Mouse (Mus musculus) cerebellum, adult 9-11 months (tissue): Measurements from ENCODE around the gene Ttc41.

Source experiments
- DNase-seq: peaks from one replicate; pipeline ENCODE4 v3.0.0; 2022

Ttc41 gene

DNA sequence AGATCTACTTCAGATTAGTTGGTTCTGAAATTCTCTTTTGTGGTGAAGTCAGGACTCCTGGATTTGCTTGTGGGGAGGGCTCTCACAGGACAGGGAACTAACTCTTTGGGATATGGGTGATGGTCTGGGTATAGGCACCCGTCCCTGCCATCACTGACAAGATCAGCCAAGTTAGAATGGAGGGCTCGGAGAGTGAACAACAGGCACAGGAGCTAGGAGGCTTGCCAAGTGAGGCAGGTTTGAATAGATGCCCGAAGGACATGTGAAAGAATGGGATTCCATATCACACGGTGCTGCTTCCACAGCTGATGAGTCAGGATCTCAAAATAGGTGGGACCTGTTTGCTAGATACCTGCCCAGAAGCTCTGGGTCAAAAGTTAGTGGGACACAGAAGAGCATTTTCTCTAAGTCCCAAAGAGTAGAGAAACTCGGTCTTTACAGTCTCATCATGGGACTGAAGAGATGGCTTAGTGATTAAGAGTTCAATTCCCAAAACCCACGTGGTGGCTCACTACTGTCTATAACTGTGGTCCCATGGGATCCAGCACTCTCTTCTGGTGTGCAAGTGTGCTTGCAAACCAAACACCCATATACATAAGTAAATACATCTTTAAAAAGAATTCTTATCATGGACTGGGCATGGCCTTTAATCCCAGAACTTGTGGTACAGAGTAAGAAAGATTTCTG is 50.3 kb downstream of the Ttc41 start:
- DNase-seq, result no peak

DNA sequence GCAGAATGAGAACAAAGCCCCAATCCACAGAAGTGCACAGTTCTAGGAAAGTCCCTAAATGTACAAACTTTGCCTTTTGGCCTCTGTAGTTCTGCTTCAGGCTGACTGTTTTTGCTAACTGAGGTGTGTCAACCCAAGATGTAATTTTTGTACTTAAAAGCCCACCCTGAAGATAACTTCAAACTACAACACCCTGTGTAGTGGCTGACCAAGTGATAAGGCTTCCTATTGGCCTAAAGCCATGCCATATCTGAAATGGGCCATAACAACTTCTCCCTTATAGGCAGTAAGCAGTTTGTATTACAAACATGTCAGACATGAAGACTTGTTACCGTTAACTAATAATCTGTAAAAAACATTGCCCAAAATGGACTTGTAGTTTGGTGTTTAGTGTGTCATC is 52.1 kb downstream of the Ttc41 start:
- no peak for DNase-seq

DNA sequence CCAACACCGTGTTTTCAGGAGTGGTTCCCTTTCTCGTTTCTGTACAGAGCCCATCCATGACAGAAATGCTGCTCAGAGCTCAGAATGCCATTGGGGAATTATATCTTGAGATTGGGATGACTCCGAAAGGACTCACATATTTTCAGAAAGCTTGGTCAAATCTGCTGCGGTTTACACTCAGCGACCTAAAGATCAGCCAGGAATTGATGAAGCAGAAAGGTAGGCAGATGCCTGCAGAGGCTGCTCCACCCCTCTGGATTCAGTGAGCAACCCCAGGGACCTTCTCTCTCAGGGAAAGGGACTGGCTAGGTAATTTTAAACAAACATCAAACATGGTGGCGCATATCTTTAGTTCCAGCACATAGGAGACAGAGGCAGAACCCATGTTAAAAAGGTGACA is 52.6 kb downstream of the Ttc41 start:
- DNase-seq, result no peak

DNA sequence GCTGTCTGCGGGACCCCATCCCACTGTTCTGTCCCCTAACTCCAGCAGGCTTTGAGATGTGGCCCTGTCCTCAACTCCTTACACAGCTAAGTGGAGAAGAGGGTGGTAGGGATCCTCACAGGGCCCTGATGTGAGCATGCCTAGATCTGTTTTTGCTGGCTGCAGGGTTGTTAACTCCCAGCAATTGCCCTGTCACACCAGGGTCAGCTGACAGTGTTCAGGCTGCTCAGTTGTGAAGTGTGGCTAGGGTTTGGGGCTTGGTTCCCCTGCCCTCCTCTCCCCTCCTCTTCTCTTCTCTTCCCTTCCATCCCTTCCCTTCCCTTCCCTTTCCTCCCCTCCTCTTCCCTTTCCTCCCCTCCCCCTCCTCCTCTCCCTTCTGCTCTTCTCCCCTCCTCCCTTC is 55.6 kb downstream of the Ttc41 start:
- DNase-seq, result no peak

DNA sequence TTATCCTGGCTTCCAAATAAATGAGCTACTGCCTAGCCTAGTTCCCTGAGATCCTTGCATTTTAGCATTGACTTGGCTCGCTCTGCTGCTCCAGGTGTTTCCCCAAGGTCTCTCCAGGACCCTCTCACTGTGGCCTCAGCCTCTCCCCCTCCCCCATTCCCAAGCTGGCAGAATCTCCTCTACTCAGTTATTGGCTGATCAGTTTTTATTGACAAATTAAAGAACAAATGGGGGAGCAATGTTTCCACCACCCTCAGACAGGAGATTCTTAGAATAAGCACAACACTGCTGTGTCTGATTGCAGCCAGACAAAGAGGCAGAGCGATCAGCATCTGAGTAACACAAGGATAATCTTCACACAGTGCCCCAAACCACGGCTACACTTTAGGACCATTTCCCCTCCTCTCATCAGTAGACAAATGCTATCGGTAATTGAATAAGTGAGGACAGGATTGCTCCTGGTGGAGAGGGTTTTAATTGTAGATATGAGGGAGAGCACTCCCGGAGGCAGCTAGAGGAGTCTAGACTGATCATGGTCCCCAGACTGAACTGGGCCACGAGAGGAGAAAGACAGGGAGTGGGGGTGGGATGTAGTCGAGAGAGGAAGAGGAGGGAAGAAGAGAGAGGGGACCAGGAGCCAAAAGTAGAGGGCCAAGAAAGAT is 56.2 kb downstream of the Ttc41 start:
- DNase-seq, result no peak

DNA sequence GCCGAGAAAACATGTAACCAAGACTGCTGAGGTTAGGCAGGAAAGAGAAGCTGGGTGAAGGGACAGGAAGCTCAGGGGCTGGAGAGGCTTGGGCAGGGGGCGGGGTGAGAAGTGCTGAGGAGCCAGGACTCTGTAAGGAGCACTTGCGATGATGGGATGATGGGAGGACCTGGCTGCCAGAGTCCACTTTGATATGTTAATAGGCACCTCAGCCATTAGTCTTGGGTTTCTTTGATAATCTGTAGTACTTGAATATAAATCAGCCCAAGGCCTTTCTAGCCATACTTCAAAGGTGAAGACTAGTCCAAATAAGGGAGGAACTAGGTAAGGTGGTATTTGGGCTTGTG is 56.7 kb downstream of the Ttc41 start:
- no peak for DNase-seq

DNA sequence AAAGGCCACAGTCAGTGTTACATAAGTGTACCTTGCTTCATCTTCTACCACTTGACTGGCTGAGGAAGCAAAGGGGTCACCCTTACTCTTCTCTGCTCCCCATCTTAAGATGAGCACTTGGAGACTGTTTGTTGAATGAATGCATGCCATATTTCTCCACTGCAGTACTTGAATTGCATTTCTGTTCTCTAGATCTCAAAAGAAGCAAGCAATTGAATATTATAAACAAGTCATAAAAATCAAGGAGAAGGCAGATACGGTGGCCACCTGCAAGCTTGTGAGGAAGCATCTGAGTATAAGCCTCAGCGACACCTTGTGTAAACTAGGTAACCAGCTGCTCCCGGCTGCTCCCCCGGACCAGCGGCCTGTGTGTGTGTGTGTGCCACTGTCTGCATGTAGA is 58.1 kb downstream of the Ttc41 start, which contains the start of gene Gm49358:
Gm49358 (plus strand) TSS at position 301 of the 400 bp plus-strand sequence.
- no peak for DNase-seq

DNA sequence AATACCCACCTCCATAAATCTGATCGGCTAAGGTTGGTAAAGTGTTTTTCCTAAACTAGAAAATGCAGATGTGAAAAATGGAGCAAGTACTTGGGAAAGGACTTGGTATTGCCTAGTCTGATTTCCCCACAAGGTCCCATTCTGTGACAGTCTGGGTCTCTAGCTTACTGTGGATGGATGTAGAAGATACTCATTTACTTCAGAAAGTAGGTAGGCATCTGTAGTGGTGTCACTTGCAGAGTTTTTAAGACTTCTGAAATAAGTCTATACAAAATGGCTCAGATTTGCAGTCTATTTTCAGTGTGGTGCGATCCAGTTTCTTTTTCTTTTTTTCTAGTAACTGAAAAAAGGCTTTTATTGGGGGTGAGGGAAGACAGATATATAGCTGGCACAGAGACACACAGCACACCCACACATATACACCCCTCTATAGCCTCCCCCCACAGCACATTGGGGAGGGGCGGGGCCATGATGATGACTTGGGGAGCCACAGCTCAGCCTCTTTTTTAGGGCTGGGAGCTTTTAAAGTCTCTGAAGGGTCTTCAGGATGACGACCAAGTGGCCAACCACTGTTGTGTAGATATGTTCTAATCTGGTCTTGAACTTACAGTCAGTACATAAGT is 59.8 kb downstream of the Ttc41 start:
- no peak for DNase-seq

DNA sequence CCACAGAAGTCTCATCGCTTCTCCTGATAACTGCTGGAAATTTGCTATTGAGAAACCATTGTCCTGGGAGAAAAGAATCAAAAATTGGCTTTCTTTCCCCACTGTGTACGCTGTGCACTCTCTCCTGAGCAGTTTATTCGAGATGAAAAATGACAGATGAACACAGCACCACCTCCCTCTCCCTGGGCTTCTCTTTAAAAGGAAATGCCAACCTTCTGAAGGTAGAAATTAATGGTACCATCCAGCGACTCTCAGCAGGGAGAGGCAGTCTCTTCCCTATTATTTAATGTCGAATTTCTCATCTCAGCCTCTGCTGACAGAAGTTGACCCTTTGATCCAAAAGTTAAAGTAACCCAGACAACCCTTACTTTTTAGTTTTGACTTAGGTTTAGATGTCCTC is 63.6 kb downstream of the Ttc41 start:
- no peak for DNase-seq

DNA sequence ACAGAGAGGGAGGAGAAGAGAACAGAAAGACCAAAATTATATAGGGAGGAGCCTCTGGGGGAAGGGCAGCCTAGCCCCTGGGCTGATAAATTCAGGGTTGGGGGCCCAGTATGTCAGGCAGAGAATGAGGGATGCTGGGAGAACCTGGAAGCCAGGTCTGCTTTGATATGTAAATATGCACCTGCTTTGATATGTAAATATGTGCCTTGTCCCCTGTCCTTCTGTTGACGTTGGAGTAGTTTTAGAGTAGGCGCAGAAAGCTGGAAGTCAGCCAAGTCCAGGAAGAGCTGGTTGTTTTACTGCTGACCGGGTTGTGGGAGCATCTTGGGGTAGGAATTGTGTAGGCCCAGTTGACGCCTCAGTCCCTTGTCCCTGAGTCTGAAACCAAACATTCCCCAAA is 64.2 kb downstream of the Ttc41 start:
- DNase-seq, result no peak

DNA sequence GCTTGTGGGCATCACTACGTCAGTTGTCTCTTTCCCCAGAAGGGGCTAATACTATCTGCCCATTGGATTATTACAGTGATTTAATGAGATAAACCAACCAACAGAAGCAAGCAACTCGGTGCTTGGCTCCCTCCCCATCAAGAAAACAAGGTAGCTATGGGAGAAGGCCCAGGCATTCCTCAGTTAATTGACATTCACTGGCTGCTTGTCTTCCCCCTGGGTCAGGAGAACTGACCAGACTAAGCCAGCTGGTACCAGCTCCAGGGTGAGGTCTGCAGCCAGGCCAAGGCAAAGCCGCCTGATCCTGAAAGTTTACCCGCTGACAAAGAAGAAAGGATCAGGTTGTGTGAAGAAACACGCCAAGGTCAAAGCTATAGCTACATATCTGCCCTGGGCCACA is 66.1 kb downstream of the Ttc41 start:
- no peak for DNase-seq

DNA sequence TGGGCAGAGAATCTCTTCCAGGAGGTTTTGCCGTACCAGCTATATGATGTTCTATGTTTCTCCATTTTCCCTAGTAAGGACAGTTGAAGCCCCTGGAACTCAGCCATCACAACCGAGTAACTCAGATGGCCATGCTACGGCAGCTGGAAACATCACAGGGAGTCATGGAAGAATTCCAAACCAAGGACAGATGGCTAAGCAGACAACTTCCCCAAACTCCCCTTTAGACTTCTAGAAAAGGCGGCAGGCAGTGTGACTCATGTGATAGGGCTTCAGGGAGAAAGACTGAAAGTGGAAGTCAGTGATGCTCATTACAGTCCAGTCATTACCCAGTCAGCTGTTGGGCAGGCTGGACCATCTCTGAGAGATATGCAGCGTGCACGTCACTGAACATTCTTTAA is 66.6 kb downstream of the Ttc41 start:
- peak; percentile 20 for DNase-seq

DNA sequence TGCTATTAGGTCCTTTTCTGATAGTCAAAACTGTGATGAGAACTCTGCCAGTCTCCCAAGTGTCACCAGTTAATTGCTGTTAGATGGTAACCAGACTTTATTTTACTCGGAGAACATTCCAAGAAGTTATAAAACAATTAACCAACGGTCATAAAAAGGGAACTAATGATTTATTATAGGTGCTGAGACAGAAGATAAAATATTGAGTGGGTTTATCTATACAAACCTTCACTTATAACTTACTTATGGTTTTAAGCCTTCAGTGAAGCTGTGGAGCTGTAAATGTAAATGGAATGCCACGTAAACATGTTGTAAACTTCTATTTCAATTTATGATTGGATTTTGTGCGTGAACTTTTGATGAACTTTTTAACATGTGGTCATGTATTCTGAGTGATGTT is 67.7 kb downstream of the Ttc41 start:
- DNase-seq, result no peak

DNA sequence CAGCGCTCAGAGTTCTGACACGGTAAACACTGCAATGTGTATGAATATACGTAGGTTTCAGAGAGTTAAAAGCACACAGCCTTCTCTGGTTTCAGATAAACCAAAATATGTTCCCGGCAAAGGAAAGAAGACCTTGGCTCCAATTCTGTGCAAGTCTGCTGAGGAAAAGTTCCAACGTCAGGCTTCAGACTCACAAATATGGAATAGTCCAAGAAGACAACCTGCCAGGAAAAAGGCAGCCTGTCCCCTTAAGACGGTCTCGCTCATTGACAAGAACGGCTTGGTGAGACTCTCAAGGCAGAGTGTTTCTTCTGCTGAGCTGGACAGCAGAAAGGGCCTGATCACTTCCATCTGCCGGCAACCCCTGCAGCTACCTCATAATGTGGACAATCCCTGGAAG is 70.7 kb downstream of the Ttc41 start:
- DNase-seq, result no peak

DNA sequence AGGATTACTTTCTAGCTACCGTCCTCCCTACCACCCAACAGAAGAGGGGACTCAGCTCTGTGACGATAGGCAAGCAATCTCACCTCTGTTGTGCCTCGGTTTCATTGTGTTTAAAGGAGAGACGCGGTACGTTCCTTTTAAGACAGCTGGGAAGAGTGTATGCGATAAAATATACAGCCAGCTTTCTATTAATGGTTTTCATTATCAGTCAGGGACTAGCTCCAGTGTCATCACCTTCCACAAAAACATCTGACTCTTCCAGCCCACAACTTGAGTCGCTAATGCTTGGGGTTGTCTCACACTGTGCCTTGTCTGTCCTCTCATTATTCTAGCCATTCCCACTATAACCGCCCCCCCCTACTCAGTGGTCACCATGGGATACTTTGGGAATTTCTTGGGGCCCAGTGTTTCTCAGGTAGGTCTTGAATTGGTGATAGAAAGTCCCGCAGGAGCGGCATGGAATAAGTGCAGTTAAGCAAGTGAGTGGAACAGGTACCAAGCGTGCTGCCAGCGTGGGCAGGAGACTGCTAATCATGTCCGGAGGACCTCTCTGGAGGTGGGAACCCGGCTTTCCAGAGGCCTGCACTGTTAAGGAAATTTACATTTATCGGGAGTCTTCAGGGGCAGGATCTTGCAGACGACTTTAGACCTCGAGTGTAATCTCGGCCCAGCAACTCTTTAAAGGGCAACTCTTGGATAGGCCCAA is 72.2 kb downstream of the Ttc41 start:
- no peak for DNase-seq

DNA sequence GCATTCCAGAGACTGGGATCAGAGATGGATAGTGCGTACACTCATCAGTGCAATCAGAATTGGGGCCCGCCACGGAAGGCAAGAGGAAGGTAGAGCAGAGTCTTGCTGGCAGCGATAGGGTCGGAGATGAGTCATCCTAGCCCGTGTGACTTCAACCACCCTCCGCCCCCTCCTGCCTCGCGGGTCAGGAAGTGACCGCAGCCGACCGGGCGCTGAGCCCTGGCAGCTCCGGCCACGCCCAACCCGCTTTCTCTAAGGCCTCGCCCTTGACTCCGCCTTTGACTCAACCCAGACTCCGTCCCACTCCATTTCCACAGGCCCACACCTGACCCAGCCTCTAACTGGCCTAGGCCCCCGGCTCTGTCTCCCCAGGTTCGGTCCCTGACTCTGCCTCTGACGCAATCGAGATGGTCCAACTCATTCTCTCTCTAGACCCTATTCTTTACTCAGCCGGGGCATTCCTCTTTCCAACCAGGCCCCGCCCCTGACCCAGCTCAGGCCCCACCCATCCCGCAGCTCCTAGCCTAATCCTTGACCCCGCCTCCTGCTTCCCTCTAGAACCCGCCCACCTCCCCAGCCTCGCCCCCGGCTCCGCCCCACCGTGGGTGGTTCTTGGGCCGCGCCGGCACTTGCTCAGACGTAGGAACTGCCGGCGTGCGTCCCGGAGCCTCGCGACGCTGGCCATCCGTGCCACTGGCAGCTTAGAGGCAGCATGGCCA is 72.9 kb downstream of the Ttc41 start, which contains the start of gene Nt5dc3:
Nt5dc3 (plus strand) TSS at position 608 of the 719 bp plus-strand sequence.
- DNase-seq, result peak; percentile 99

DNA sequence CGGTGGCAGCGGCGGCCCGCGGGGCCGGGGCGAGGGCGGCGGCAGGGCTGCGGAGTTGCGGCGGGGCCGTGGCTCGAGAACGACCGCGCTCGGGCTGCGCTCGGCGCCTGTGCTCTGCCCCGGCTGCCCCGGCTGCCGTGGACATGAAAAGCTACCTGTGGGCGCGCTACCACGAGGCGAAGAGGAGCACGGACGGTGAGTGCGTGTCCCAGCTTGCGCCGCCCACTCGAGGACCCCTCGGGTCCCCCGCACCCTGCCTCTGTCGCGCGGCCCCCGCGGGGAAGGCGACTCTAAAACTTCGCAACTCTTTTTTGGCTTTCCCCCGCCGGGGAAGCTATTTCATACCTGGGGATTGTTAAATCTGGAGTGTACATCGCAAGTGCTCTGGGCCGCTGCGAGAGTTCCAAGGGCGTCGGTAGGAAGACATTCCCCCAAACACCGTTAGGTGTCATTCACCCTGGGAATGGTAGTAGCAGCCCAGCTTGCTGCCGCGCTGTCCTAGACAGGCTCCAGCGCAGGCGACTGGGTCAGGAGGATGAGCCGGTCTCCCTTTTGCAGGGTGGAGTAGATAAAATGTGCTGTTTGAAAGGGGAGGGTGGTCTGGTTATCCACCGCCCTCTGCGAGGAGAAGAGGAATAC is 73.6 kb downstream of the Ttc41 start:
- DNase-seq, result no peak

DNA sequence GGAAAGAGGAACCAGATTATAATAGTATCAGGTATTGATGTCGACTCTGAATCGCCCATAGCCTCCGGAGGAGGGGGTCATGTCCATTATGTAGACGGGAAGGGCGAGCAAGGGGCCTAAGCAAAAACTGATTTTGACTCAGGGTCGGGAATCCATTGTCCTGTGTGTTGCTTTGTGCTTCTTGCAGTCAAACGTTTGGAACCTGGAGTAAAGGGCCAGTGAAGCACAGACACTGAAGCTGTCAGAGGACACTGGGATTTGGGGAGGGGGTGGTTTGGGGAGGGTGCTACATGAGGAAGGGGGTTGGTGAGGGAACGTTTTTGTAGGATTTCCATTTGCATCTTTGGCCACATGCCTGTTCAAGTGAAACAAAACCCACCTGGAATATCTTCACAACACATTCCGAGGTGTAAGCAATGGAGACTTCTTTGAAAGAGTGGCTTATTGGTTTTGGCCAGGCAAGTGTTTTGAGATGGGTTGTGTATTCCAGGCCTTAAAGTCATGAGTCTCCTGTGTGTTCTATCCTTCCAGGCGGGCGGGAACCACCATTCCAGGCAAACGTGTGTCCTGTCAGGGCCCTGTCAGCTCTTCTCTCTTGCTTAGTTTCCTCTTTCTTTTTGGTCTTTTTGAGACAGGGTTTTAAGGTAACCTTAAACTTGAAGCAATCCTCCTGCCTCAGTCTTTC is 74.3 kb downstream of the Ttc41 start:
- no peak for DNase-seq

DNA sequence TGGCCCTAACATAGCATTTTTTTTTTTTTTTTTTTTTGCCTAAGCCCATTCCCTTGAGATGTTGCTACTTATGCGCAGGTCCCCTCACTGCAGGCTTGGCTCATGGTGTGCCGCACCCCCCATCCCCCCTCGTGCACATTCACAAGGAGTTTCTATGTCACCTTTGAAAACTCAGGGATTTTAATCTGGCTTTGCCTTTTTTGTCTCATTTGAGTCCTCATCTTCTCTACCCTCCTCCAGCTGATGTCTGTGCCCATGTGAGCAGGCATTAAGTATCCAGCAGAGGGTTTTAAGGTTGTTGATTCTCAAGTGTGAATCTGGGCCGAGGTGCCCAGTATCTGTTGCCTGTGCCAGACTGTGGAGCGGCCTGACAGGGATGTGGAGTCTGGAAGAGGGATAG is 76.0 kb downstream of the Ttc41 start:
- DNase-seq, result no peak

DNA sequence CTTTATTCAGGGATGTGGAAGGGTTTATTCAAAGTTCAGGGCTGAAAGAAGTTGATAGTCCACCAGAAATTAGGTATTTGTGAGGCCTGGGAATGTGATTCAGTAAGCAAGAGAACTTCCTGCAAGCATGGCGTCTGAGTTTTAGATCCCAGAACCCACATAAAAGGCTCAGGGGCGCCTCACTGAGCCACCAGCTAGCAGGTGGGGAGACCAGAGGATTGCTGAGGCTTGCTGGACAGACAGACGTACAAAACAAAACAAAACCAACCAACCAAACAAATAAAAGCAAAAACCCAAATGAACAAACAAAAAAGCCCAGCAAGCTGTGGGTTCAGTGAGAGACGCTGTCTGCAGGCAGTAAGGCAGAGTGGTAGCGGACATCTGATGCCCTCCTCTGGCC is 77.0 kb downstream of the Ttc41 start:
- DNase-seq, result no peak

DNA sequence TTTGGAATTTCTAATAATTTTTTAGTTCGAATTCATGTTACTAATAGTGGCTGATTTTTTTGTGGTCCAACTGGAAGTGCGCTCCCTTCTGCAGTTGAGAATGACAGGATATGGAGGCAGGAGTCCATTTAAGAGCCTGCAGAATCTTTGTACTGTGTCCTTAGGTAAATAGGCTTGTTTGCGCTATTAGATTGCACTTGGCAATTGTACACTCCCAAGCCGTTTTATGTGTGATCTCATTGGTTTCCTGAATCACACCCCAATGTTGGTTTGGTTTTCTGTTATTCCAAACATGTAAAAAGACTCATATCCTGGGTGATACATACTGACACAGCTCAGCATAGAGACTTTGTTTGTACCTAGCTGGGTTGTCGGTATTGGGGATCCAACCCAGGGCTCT is 78.0 kb downstream of the Ttc41 start:
- DNase-seq, result no peak

DNA sequence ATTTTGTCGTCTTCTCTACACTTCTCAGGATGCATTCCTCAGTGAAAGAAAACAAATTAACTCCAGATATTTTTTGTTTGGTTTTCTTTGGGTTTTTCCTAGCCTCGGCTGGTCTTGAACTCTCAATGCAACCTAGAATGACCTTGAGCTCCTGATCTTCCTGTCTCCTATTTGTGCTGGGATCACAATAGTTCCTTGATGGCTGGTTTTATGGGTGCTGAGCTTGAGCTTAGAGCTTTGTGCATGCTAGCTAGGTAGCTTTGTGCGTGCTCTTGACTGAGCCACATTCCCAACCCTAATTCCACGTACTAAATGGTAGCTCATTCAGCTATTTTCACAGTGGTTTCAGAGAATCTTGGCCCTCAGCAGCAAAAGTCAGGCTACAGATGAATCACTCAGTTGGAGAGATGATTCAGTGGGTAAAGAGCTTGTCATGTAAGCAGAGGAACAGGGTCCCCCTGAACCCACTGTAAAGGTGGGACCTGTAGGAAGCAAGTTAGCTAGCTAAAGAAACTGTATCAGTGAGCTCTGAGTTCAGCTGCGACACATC is 78.6 kb downstream of the Ttc41 start:
- no peak for DNase-seq
